Mouse (Mus musculus) intestine, postnatal 0 days (tissue): Measurements from ENCODE around the gene Gm16434. TPM values are rescaled to one million over a fixed set of nuclear protein-coding genes. Genes with fewer than 3 reads are reported as not detected.
A peak's percentile ranks its signal among the peaks of the same experiment; 100 is the strongest.
"Not testable (repeated sequence)": the region's sequence is repeated elsewhere in the genome, so short reads cannot be mapped to it uniquely, and the experiment has no call there.

Source experiments
- ATAC-seq: fragments of 200-750 bp; cut with Nextera tagmentation; 2 replicates; pipeline ENCODE4 v1.8.0; 2017; ENCODE audit warnings: mild to moderate bottlenecking, moderate TSS enrichment, moderate library complexity
- H3K27ac ChIP-seq: fragments of 300-500 bp; sonication (generic); 2 replicates; pipeline ENCODE4 v1.5.1; 2014; ENCODE audit warnings: mild to moderate bottlenecking, low read depth, low read length, moderate library complexity
- H3K27me3 ChIP-seq: fragments of 300-500 bp; sonication (generic); replicated peaks from 2 replicates; pipeline ENCODE4 v1.6.1; 2014; ENCODE audit warnings: low read length, mixed read lengths; ENCODE audit not compliant: control insufficient read depth, insufficient read depth
- H3K36me3 ChIP-seq: fragments of 300-500 bp; sonication (generic); 2 replicates; pipeline ENCODE4 v1.6.1; 2014; ENCODE audit warnings: mild to moderate bottlenecking, moderate library complexity; ENCODE audit not compliant: control insufficient read depth, insufficient read depth
- H3K4me1 ChIP-seq: fragments of 300-500 bp; sonication (generic); replicated peaks from 2 replicates; pipeline ENCODE4 v1.6.1; 2014; ENCODE audit warnings: antibody characterized with exemption, low read length, mixed read lengths; ENCODE audit not compliant: control insufficient read depth, insufficient read depth
- H3K4me2 ChIP-seq: fragments of 300-500 bp; sonication (generic); replicated peaks from 2 replicates; pipeline ENCODE4 v1.6.1; 2014; ENCODE audit warnings: low read depth, mild to moderate bottlenecking, moderate library complexity
- H3K4me3 ChIP-seq: fragments of 300-500 bp; sonication (generic); 2 replicates; pipeline ENCODE4 v1.5.1; 2014; ENCODE audit warnings: low read depth, low read length
- H3K9ac ChIP-seq: fragments of 300-500 bp; sonication (generic); 2 replicates; pipeline ENCODE4 v1.6.1; 2014; ENCODE audit warnings: mild to moderate bottlenecking, low read depth, low read length
- H3K9me3 ChIP-seq: fragments of 300-500 bp; sonication (generic); 2 replicates; pipeline ENCODE4 v1.6.1; 2016; ENCODE audit warnings: mixed run types; ENCODE audit not compliant: control insufficient read depth
- CTCF ChIP-seq: sonication (generic); IDR thresholded peaks from 2 replicates; pipeline ENCODE4 v1.5.1; 2016; ENCODE audit warnings: low read depth, mild to moderate bottlenecking, control low read depth, antibody characterized with exemption, moderate library complexity
- WGBS: fragments of 180-500 bp; shearing (Covaris S2); extraction: QIAGEN DNeasy Blood & Tissue Kit; methylation state at CpG from one replicate; pipeline ENCODE4 v1.1.7; 2014; 5-methylcytosine and 5-hydroxymethylcytosine counted together
- polyA plus RNA-seq: library from polyadenylated mRNA; unstranded; fragments of >200 nt; fragmentation: Nextera tagmentation; extraction: Ambion mirVana; gene quantifications from 2 replicates; pipeline ENCODE4 v1.2.1, GENCODE M21; 2015

Gm16434 gene
- not detected in 2 replicates for polyA plus RNA-seq

DNA sequence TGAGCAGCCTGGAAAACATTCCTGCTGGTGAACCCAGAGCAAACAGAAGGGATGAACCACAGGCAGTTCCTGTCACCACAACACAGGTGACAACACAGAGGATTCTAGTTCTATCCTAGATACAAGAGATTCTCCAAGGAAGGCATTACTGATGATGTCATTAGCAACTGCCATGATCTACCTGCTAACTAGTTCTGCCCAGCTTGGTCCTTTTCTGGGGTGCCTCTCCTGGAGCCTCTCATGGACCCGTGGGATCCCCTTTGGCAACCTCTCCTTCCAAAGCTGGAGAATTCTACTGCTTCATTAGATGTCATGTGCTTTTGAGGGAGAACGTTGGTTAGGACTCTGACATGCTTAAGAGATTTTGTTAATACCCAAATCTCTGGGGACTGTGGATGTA is at the start of gene Gm16434:
Gene Gm16434 (minus strand): TSS at position 101 of the 400 bp plus-strand sequence.
- H3K36me3 ChIP-seq, H3K4me3 ChIP-seq, H3K4me1 ChIP-seq, H3K9me3 ChIP-seq, H3K27ac ChIP-seq, H3K27me3 ChIP-seq, H3K9ac ChIP-seq, H3K4me2 ChIP-seq, ATAC-seq: not testable (repeated sequence)
- no CpG with 5 or more reads among the region's 2 CpGs for WGBS

- H3K27ac ChIP-seq, H3K4me2 ChIP-seq, H3K4me1 ChIP-seq, H3K36me3 ChIP-seq, H3K27me3 ChIP-seq, H3K4me3 ChIP-seq, H3K9me3 ChIP-seq, ATAC-seq, H3K9ac ChIP-seq: not testable (repeated sequence)
- WGBS = 0% methylated on average over 5 of the region's 10 CpGs
- TF ChIP-seq CTCF = peak; percentile 65
These were observed 49.2 kb upstream of the Gm16434 start for GRCm38 (mm10) chr14:7243498-7243897.

DNA sequence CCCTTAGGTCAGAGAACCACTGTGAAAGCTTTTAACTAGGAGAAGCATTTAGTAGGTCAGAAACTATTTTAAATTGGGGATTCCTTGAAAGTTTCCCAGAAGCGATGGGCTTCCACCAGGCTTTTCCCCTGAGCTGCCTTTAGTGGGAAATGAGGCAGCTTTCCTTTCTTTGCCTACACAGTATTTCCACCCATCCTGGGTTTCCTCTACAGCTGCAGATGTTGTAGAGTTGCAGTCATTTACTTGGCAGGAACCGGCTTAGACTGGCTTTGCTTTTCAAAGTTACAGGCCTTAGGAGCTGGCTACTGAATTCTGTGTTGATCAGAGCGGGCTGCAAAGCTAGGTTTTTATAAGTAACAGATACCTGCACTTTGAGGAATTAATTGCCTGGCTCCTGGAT is 5.7 kb upstream of the Gm16434 start:
- not testable (repeated sequence) for H3K4me2 ChIP-seq, ATAC-seq
- 93% methylated on average over 1 of the region's 3 CpGs for WGBS

GRCm38 (mm10) chr14:7174483-7174971 is 19.8 kb downstream of the Gm16434 start, which contains the start of gene Gm3512:
TSS of gene Gm3512 (minus strand) at chr14:7174533.
- H3K27ac ChIP-seq, H3K4me2 ChIP-seq, ATAC-seq, H3K27me3 ChIP-seq, H3K9ac ChIP-seq, H3K4me1 ChIP-seq, H3K4me3 ChIP-seq, H3K9me3 ChIP-seq, H3K36me3 ChIP-seq: not testable (repeated sequence)
- WGBS = no CpG with 5 or more reads among the region's 37 CpGs

More for the DNA sequence above, 5.7 kb upstream of the Gm16434 start:
- not testable (repeated sequence) for H3K4me1 ChIP-seq, H3K36me3 ChIP-seq, H3K4me3 ChIP-seq, H3K9ac ChIP-seq, H3K9me3 ChIP-seq, H3K27ac ChIP-seq, H3K27me3 ChIP-seq

Other genes starting within 250 kb of the Gm16434 start
- gene Gm6356, start 220.7 kb downstream of the Gm16434 start, polyA plus RNA-seq = not detected in 2 replicates
- gene Gm10406, start 167.1 kb downstream of the Gm16434 start, polyA plus RNA-seq = 0.08 TPM in 1 of 2 replicates, not detected in the other
- gene Gm3685, start 149.6 kb downstream of the Gm16434 start, polyA plus RNA-seq = not detected in 2 replicates
- gene Gm3696, start 93.9 kb downstream of the Gm16434 start, polyA plus RNA-seq = 0.30 and 0.44 TPM in 2 replicates
- not detected in 2 replicates for gene Gm6676, start 69.1 kb downstream of the Gm16434 start, polyA plus RNA-seq
- gene Gm3512, start 20.0 kb downstream of the Gm16434 start, polyA plus RNA-seq = 0.78 and 0.99 TPM in 2 replicates
- not detected in 2 replicates for gene Gm3727, start 70.2 kb upstream of the Gm16434 start, polyA plus RNA-seq
- 0.24 and 0.27 TPM in 2 replicates for gene Gm3739, start 120.5 kb upstream of the Gm16434 start, polyA plus RNA-seq
- not detected in 2 replicates for gene Gm5797, start 137.9 kb upstream of the Gm16434 start, polyA plus RNA-seq
- gene Gm8374, start 170.6 kb upstream of the Gm16434 start, polyA plus RNA-seq = not detected in 2 replicates